Mouse (Mus musculus): ENCODE results near the gene Bzw2. TPM values are rescaled to one million over a fixed set of nuclear protein-coding genes. Genes with fewer than 3 reads are reported as not detected.

Bzw2 gene
- polyA plus RNA-seq, 1 experiment from 2014 or later = 157 TPM

GRCm38 (mm10) chr12:36070231-36070630 is 87.6 kb downstream of the Bzw2 start:
- Histone ChIP-seq H3K27me3 (ENCODE audit: control insufficient read depth, insufficient read depth, low read depth, low read length) (no peaks in the 10 kb centered on the region), H3K27ac (ENCODE audit: low read length) (no peak overlapping the region), H3K9ac (ENCODE audit: low read length) (no peak overlapping the region), H3K4me3 (ENCODE audit: low read length) (no peak overlapping the region), H3K4me2 (ENCODE audit: low read depth, low read length) (no peak overlapping the region), H3K4me1 (replicated peaks; ENCODE audit: control insufficient read depth, insufficient read depth, low read length) (no peaks in the 10 kb centered on the region), H3K9me3 (ENCODE audit: control insufficient read depth, low read length) (no peaks in the 10 kb centered on the region), H3K36me3 (ENCODE audit: control insufficient read depth, insufficient read depth, low read length) (no peaks in the 10 kb centered on the region)
- 77% methylated on average over 4 of the region's 4 CpGs for WGBS
- no peak for ATAC-seq (ENCODE audit: low read depth)

GRCm38 (mm10) chr12:36067538-36067937 is 90.3 kb downstream of the Bzw2 start:
- Histone ChIP-seq H3K36me3 (ENCODE audit: control insufficient read depth, insufficient read depth, low read length) (no peaks in the 10 kb centered on the region), H3K27ac (ENCODE audit: low read length) (no peak overlapping the region), H3K9me3 (ENCODE audit: control insufficient read depth, low read length) (no peaks in the 10 kb centered on the region), H3K27me3 (ENCODE audit: control insufficient read depth, insufficient read depth, low read depth, low read length) (no peaks in the 10 kb centered on the region), H3K9ac (ENCODE audit: low read length) (no peak overlapping the region), H3K4me2 (ENCODE audit: low read depth, low read length) (no peak overlapping the region), H3K4me3 (ENCODE audit: low read length) (no peak overlapping the region), H3K4me1 (replicated peaks; ENCODE audit: control insufficient read depth, insufficient read depth, low read length) (no peaks in the 10 kb centered on the region)
- ATAC-seq (ENCODE audit: low read depth) = no peak
- 93% methylated on average over 2 of the region's 2 CpGs for WGBS

GRCm38 (mm10) chr12:36065911-36066310 is 92.0 kb downstream of the Bzw2 start:
- 63% methylated on average over 1 of the region's 1 CpGs for WGBS
- Histone ChIP-seq H3K4me1 (replicated peaks; ENCODE audit: control insufficient read depth, insufficient read depth, low read length) (no peaks in the 10 kb centered on the region), H3K9me3 (ENCODE audit: control insufficient read depth, low read length) (no peaks in the 10 kb centered on the region), H3K4me3 (ENCODE audit: low read length) (no peak overlapping the region), H3K9ac (ENCODE audit: low read length) (no peak overlapping the region), H3K27me3 (ENCODE audit: control insufficient read depth, insufficient read depth, low read depth, low read length) (no peaks in the 10 kb centered on the region), H3K4me2 (ENCODE audit: low read depth, low read length) (no peak overlapping the region), H3K36me3 (ENCODE audit: control insufficient read depth, insufficient read depth, low read length) (no peaks in the 10 kb centered on the region), H3K27ac (ENCODE audit: low read length) (no peak overlapping the region)
- no peak for ATAC-seq (ENCODE audit: low read depth)

GRCm38 (mm10) chr12:36057699-36058098 is 100.2 kb downstream of the Bzw2 start:
- 28% methylated on average over 2 of the region's 2 CpGs for WGBS
- H3K36me3 ChIP-seq (ENCODE audit: control insufficient read depth, insufficient read depth, low read length) = no peaks in the 10 kb centered on the region

GRCm38 (mm10) chr12:36050276-36050675 is 107.6 kb downstream of the Bzw2 start:
- no peaks in the 10 kb centered on the region for H3K27me3 ChIP-seq (ENCODE audit: control insufficient read depth, insufficient read depth, low read depth, low read length)
- H3K9me3 ChIP-seq (ENCODE audit: control insufficient read depth, low read length) = no peaks in the 10 kb centered on the region
- H3K27ac ChIP-seq (ENCODE audit: low read length) = no peak overlapping the region
- no peaks in the 10 kb centered on the region for H3K36me3 ChIP-seq (ENCODE audit: control insufficient read depth, insufficient read depth, low read length)
- WGBS = 72% methylated on average over 1 of the region's 1 CpGs
- no peak overlapping the region for H3K4me2 ChIP-seq (ENCODE audit: low read depth, low read length)
- no peak overlapping the region for H3K4me3 ChIP-seq (ENCODE audit: low read length)
- ATAC-seq (ENCODE audit: low read depth) = no peak
- no peak overlapping the region for H3K9ac ChIP-seq (ENCODE audit: low read length)
- H3K4me1 ChIP-seq (replicated peaks; ENCODE audit: control insufficient read depth, insufficient read depth, low read length) = no peaks in the 10 kb centered on the region

More at GRCm38 (mm10) chr12:36057699-36058098, 100.2 kb downstream of the Bzw2 start:
- no peak overlapping the region for H3K4me2 ChIP-seq (ENCODE audit: low read depth, low read length)
- no peaks in the 10 kb centered on the region for H3K27me3 ChIP-seq (ENCODE audit: control insufficient read depth, insufficient read depth, low read depth, low read length)
- H3K4me3 ChIP-seq (ENCODE audit: low read length) = no peak overlapping the region
- H3K27ac ChIP-seq (ENCODE audit: low read length) = no peak overlapping the region
- no peak overlapping the region for H3K9ac ChIP-seq (ENCODE audit: low read length)
- ATAC-seq (ENCODE audit: low read depth) = no peak
- H3K4me1 ChIP-seq (replicated peaks; ENCODE audit: control insufficient read depth, insufficient read depth, low read length) = 0 out of 2 replicates have a peak, but pooled peaks cover 2% of the 10 kb centered on the region
- H3K9me3 ChIP-seq (ENCODE audit: control insufficient read depth, low read length) = no peaks in the 10 kb centered on the region

GRCm38 (mm10) chr12:36047593-36047992 is 110.3 kb downstream of the Bzw2 start:
- Histone ChIP-seq H3K4me1 (replicated peaks; ENCODE audit: control insufficient read depth, insufficient read depth, low read length) (no peaks in the 10 kb centered on the region), H3K9me3 (ENCODE audit: control insufficient read depth, low read length) (no peaks in the 10 kb centered on the region), H3K9ac (ENCODE audit: low read length) (no peak overlapping the region), H3K36me3 (ENCODE audit: control insufficient read depth, insufficient read depth, low read length) (no peaks in the 10 kb centered on the region), H3K4me2 (ENCODE audit: low read depth, low read length) (no peak overlapping the region), H3K27ac (ENCODE audit: low read length) (no peak overlapping the region), H3K27me3 (ENCODE audit: control insufficient read depth, insufficient read depth, low read depth, low read length) (no peaks in the 10 kb centered on the region), H3K4me3 (ENCODE audit: low read length) (no peak overlapping the region)
- ATAC-seq (ENCODE audit: low read depth) = no peak
- 57% methylated on average over 2 of the region's 2 CpGs for WGBS

GRCm38 (mm10) chr12:36046196-36046595 is 111.7 kb downstream of the Bzw2 start:
- no peaks in the 10 kb centered on the region; the same call in 1 of the 2 replicates for H3K27me3 ChIP-seq (ENCODE audit: control insufficient read depth, insufficient read depth, low read depth, low read length)
- no peak overlapping the region for H3K27ac ChIP-seq (ENCODE audit: low read length)

GRCm38 (mm10) chr12:36044691-36045090 is 113.2 kb downstream of the Bzw2 start:
- Histone ChIP-seq H3K4me3 (ENCODE audit: low read length) (no peak overlapping the region), H3K4me2 (ENCODE audit: low read depth, low read length) (no peak overlapping the region), H3K9me3 (ENCODE audit: control insufficient read depth, low read length) (no peaks in the 10 kb centered on the region), H3K27me3 (ENCODE audit: control insufficient read depth, insufficient read depth, low read depth, low read length) (no peaks in the 10 kb centered on the region; the same call in 1 of the 2 replicates), H3K27ac (ENCODE audit: low read length) (no peak overlapping the region), H3K9ac (ENCODE audit: low read length) (no peak overlapping the region), H3K4me1 (replicated peaks; ENCODE audit: control insufficient read depth, insufficient read depth, low read length) (peaks cover 5% of the 10 kb centered on the region; the same call in 1 of the 2 replicates), H3K36me3 (ENCODE audit: control insufficient read depth, insufficient read depth, low read length) (no peaks in the 10 kb centered on the region)
- ATAC-seq (ENCODE audit: low read depth) = no peak
- WGBS = 75% methylated on average over 2 of the region's 2 CpGs

More at GRCm38 (mm10) chr12:36046196-36046595, 111.7 kb downstream of the Bzw2 start:
- H3K9ac ChIP-seq (ENCODE audit: low read length) = no peak overlapping the region
- no peaks in the 10 kb centered on the region for H3K36me3 ChIP-seq (ENCODE audit: control insufficient read depth, insufficient read depth, low read length)
- 20% methylated on average over 5 of the region's 5 CpGs for WGBS
- H3K4me1 ChIP-seq (replicated peaks; ENCODE audit: control insufficient read depth, insufficient read depth, low read length) = peaks cover 5% of the 10 kb centered on the region; the same call in 1 of the 2 replicates
- no peak overlapping the region for H3K4me2 ChIP-seq (ENCODE audit: low read depth, low read length)
- ATAC-seq (ENCODE audit: low read depth) = no peak
- no peaks in the 10 kb centered on the region for H3K9me3 ChIP-seq (ENCODE audit: control insufficient read depth, low read length)
- H3K4me3 ChIP-seq (ENCODE audit: low read length) = no peak overlapping the region

GRCm38 (mm10) chr12:36042348-36042778 is 115.5 kb downstream of the Bzw2 start, which contains the start of gene Tspan13:
Gene Tspan13 (minus strand): TSS chr12:36042500.
- Histone ChIP-seq H3K27ac (ENCODE audit: low read length) (peak within 1 kb of the TSS; percentile 78), H3K36me3 (ENCODE audit: control insufficient read depth, insufficient read depth, low read length) (no peaks in the 10 kb centered on the region), H3K4me1 (replicated peaks; ENCODE audit: control insufficient read depth, insufficient read depth, low read length) (peaks cover 5% of the 10 kb centered on the region; the same call in 1 of the 2 replicates), H3K27me3 (ENCODE audit: control insufficient read depth, insufficient read depth, low read depth, low read length) (no peaks in the 10 kb centered on the region; the same call in 1 of the 2 replicates), H3K9me3 (ENCODE audit: control insufficient read depth, low read length) (no peaks in the 10 kb centered on the region), H3K4me3 (ENCODE audit: low read length) (peak within 1 kb of the TSS; percentile 85), H3K4me2 (ENCODE audit: low read depth, low read length) (peak within 1 kb of the TSS; percentile 97), H3K9ac (ENCODE audit: low read length) (peak within 1 kb of the TSS; percentile 89)
- peak; percentile 97 for ATAC-seq (ENCODE audit: low read depth)
- WGBS = under 1% methylated on average over 33 of the region's 35 CpGs
